Mouse (Mus musculus): ENCODE results near the gene Immp2l. TPM values are rescaled to one million over a fixed set of nuclear protein-coding genes. Genes with fewer than 3 reads are reported as not detected.

Gene Immp2l
- total and polyA plus RNA-seq, 2 experiments from 2014 or later = 1.7 to 10.9 TPM

DNA sequence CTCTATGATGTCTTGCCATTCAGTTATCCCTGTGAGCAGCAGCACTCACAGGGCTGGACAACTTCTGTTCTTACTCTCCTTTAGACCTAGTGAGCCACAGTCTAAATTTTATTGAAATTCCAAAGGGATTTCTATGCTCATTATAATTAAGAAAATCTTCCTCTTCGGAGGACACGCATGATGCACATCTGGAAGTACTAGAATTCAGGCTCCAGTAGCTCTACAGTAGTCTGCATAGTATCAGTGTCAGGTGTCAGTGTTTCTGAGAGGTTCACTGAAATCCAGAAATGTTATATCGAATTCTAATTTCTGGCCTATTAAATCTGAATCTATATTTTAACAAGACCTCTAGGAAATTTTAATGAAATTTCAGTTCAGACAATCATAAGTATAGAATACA lies 265.2 kb downstream of the Immp2l start:
- Histone ChIP-seq H3K9ac (replicated peaks; ENCODE audit: low read length) (no peak overlapping the region), H3K4me1 (ENCODE audit: insufficient read depth, low read length) (no peaks in the 10 kb centered on the region), H3K36me3 (ENCODE audit: insufficient read depth, low read length) (no peaks in the 10 kb centered on the region), H3K27ac (no peak overlapping the region), H3K9me3 (ENCODE audit: low read length) (no peaks in the 10 kb centered on the region), H3K4me3 (ENCODE audit: low read length) (no peak overlapping the region), H3K4me2 (ENCODE audit: low read depth, low read length) (no peak overlapping the region), H3K27me3 (ENCODE audit: insufficient read depth, low read length) (no peaks in the 10 kb centered on the region)
- no peak for TF ChIP-seq CTCF (IDR thresholded peaks at IDR 0.05; ENCODE audit: low read depth)
- DNase-seq (ENCODE audit: low spot score) (peak; percentile 0), ATAC-seq (no peak)
- WGBS = 92% methylated on average over 3 of the region's 3 CpGs

DNA sequence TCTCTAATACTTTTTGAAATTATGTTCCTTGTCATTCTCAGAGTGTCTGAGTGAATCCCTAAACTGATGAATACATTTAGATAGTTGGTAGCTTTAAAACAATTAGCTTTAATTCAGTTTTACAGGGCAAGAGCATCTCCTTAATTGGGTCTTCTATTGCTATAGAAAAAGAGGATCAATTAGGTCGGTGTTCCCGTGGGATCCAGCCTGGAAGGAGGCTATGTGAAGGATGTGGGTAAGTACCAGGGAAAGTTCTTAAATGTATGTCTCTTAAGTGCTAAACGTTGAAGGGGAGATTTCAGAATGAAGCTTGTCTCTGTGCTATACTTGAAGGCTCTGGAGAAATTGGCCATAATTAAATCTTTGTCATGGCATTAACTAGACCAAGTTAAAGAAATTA lies 283.1 kb downstream of the Immp2l start:
- no peaks in the 10 kb centered on the region for H3K36me3 ChIP-seq (ENCODE audit: insufficient read depth, low read length)
- no peak for ATAC-seq
- DNase-seq (ENCODE audit: low spot score) = peak; percentile 7
- no peaks in the 10 kb centered on the region for H3K27me3 ChIP-seq (ENCODE audit: insufficient read depth, low read length)
- TF ChIP-seq CTCF (IDR thresholded peaks at IDR 0.05; ENCODE audit: low read depth) = no peak
- no peak overlapping the region for H3K9ac ChIP-seq (replicated peaks; ENCODE audit: low read length)
- H3K27ac ChIP-seq = no peak overlapping the region
- no peak overlapping the region for H3K4me3 ChIP-seq (ENCODE audit: low read length)
- H3K9me3 ChIP-seq (ENCODE audit: low read length) = no peaks in the 10 kb centered on the region
- H3K4me2 ChIP-seq (ENCODE audit: low read depth, low read length) = no peak overlapping the region
- 68% methylated on average over 3 of the region's 3 CpGs for WGBS
- no peaks in the 10 kb centered on the region for H3K4me1 ChIP-seq (ENCODE audit: insufficient read depth, low read length)

DNA sequence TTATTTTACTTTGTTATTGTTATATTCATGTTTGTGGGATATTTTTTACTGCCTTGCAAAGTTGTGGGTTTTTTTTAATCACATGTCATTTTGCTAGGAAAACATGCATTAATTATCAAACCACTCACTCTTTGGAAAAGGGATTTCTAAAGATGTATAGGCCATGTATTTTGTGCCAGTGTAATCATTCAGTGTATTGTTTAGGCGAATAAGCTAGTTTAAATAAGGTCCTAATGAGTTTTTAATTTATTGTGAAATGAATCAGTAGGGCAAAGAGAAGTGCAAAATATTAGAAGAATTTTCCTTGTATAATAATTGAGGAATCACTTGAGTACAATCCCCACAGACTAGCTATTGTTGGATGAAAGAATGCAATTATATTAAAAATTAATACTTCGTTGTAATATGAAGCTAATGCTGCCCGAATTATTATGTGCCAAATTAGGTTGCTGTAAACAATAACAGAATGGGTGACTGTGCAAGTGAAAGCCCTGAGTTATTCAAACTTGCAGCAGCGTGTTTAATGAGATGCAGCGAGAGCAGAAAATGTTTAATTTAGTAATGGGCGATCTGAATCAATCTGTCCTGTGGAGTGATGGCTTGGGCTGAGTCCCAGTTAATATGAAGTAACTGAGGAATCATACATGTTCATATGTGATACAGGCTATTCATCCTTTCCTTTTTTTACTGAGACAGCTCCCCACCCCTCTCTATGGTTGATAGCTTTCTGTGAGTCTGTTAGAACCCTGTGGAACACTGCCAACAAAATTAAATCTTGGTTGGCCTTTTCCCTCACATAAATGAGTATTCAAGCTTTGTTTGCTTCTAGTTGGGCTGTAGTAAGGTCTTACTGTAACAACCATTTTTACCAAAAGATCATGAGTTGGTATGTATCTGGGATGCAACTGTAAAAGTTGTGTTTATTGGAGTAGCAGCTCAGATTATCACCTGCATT lies 285.1 kb downstream of the Immp2l start:
- ATAC-seq (peak; percentile 32; the same call in 1 of the 2 replicates), DNase-seq (ENCODE audit: low spot score) (peak; percentile 28)
- Histone ChIP-seq H3K36me3 (ENCODE audit: insufficient read depth, low read length) (no peaks in the 10 kb centered on the region), H3K27ac (no peak overlapping the region), H3K4me2 (ENCODE audit: low read depth, low read length) (no peak overlapping the region), H3K4me3 (ENCODE audit: low read length) (no peak overlapping the region), H3K4me1 (ENCODE audit: insufficient read depth, low read length) (no peaks in the 10 kb centered on the region), H3K27me3 (ENCODE audit: insufficient read depth, low read length) (no peaks in the 10 kb centered on the region), H3K9me3 (ENCODE audit: low read length) (no peaks in the 10 kb centered on the region), H3K9ac (replicated peaks; ENCODE audit: low read length) (no peak overlapping the region)
- 27% methylated on average over 6 of the region's 6 CpGs for WGBS
- TF ChIP-seq CTCF (IDR thresholded peaks at IDR 0.05; ENCODE audit: low read depth) = no peak

DNA sequence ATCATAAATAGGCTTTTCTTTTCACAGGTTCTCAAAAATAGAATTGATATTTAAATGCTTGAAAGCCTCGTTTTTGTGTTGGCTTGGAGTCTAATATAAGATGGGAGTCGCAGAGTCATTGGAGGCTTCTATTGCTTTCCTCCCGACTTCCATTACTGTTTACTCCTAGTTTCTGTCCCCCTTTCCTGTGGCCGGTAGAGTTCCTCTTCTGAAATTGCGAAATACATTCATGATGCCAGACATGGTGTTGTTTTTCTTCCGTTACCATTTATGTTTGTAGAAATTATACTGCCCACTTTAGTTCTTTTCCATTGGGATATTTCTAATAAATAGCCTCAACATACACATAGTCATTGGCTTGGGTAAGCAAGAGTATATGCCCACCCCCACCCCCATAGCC lies 289.5 kb downstream of the Immp2l start:
- 91% methylated on average over 6 of the region's 6 CpGs for WGBS
- DNase-seq (ENCODE audit: low spot score) (peak; percentile 0), ATAC-seq (no peak)

DNA sequence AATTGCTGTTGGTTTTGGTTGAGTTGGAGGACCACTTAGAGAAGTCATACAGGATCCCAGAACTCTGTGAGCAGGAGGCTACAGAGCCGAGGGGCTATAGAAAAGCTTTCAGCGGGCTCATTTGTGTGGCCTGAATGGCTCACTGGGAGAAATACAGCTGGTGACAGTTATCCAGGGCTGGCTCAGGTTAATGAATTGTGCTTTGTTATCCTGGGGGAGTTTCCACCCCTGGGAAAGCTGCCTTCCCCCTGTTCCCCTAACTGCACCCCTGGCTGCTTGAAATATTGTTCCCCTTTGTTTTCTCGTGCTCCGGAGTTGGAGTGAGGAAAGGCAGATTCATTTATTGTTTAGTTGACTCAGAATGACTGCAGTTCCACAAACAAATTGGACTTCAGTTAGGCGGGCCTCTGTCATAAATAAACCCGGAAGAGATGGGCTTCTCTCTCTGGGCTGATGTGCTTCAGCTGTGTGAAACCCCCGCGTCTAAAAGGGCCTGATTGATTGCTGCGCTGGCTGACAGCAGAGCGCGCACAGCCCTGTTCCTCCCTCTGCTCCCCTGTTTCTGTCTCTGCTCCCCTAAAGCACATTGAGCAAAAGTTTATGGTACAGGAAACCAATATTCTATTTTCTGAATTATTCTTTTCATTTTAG lies 291.0 kb downstream of the Immp2l start:
- H3K9ac ChIP-seq (replicated peaks; ENCODE audit: low read length) = no peak overlapping the region
- no peaks in the 10 kb centered on the region for H3K27me3 ChIP-seq (ENCODE audit: insufficient read depth, low read length)
- ATAC-seq (0 out of 2 replicates have a peak, but pooled peaks have one; percentile 29), DNase-seq (ENCODE audit: low spot score) (peak; percentile 5)
- H3K4me1 ChIP-seq (ENCODE audit: insufficient read depth, low read length) = peaks cover 5% of the 10 kb centered on the region; the same call in 1 of the 2 replicates
- no peaks in the 10 kb centered on the region for H3K36me3 ChIP-seq (ENCODE audit: insufficient read depth, low read length)
- TF ChIP-seq CTCF (IDR thresholded peaks at IDR 0.05; ENCODE audit: low read depth) = no peak
- H3K27ac ChIP-seq = no peak overlapping the region
- peak overlapping the region; percentile 33; the same call in 1 of the 2 replicates for H3K4me2 ChIP-seq (ENCODE audit: low read depth, low read length)
- no peak overlapping the region for H3K4me3 ChIP-seq (ENCODE audit: low read length)
- 13% methylated on average over 11 of the region's 11 CpGs for WGBS
- H3K9me3 ChIP-seq (ENCODE audit: low read length) = no peaks in the 10 kb centered on the region

More for the DNA sequence above, 289.5 kb downstream of the Immp2l start:
- H3K27ac ChIP-seq = no peak overlapping the region
- H3K27me3 ChIP-seq (ENCODE audit: insufficient read depth, low read length) = no peaks in the 10 kb centered on the region
- no peaks in the 10 kb centered on the region for H3K36me3 ChIP-seq (ENCODE audit: insufficient read depth, low read length)
- no peak overlapping the region for H3K9ac ChIP-seq (replicated peaks; ENCODE audit: low read length)
- no peak overlapping the region for H3K4me3 ChIP-seq (ENCODE audit: low read length)
- no peak overlapping the region for H3K4me2 ChIP-seq (ENCODE audit: low read depth, low read length)
- no peaks in the 10 kb centered on the region for H3K9me3 ChIP-seq (ENCODE audit: low read length)
- no peak for TF ChIP-seq CTCF (IDR thresholded peaks at IDR 0.05; ENCODE audit: low read depth)
- H3K4me1 ChIP-seq (ENCODE audit: insufficient read depth, low read length) = peaks cover 5% of the 10 kb centered on the region; the same call in 1 of the 2 replicates

DNA sequence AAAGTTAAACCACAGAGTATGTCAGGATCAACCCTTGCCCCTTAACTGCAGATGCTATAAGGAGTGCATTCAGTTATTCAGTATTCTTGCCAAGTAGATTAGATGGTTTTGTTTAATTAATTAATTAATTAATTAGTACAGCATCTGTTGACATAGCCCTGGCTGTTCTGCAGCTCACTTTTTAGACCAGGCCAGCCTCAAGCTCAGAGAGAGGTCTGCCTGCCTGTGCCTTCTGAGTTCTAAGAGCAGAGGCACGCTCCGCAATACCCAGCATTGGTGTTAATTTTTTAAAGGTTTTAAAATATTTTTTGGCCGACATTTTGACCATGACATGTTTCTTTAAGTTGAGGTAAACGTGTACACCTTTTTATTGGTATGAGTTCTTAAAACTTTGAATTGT lies 292.0 kb downstream of the Immp2l start:
- H3K9me3 ChIP-seq (ENCODE audit: low read length) = no peaks in the 10 kb centered on the region
- no peak overlapping the region for H3K9ac ChIP-seq (replicated peaks; ENCODE audit: low read length)
- H3K27me3 ChIP-seq (ENCODE audit: insufficient read depth, low read length) = no peaks in the 10 kb centered on the region
- ATAC-seq (no peak), DNase-seq (ENCODE audit: low spot score) (peak; percentile 1)
- peaks cover 5% of the 10 kb centered on the region; the same call in 1 of the 2 replicates for H3K4me1 ChIP-seq (ENCODE audit: insufficient read depth, low read length)
- no peak overlapping the region for H3K4me2 ChIP-seq (ENCODE audit: low read depth, low read length)
- TF ChIP-seq CTCF (IDR thresholded peaks at IDR 0.05; ENCODE audit: low read depth) = no peak
- H3K36me3 ChIP-seq (ENCODE audit: insufficient read depth, low read length) = no peaks in the 10 kb centered on the region
- 86% methylated on average over 4 of the region's 4 CpGs for WGBS
- H3K4me3 ChIP-seq (ENCODE audit: low read length) = no peak overlapping the region
- no peak overlapping the region for H3K27ac ChIP-seq

Measured in hindbrain, postnatal 0 days (tissue).